Mouse (Mus musculus): Measurements from ENCODE around the gene Atp2a2.

- no peak for TF ChIP-seq CTCF (IDR thresholded peaks at IDR 0.05; ENCODE audit: borderline replicate concordance, extremely low read depth, insufficient read depth, insufficient read length)
- no peak for TF ChIP-seq POLR2A (IDR thresholded peaks at IDR 0.05; ENCODE audit: borderline replicate concordance, extremely low read depth, insufficient read depth, insufficient read length, poor library complexity, severe bottlenecking)
Measured at GRCm38 (mm10) chr5:122430036-122430775, 71.8 kb downstream of the Atp2a2 start.
